Mouse (Mus musculus): ENCODE measurements around the gene Ttc29.

DNA sequence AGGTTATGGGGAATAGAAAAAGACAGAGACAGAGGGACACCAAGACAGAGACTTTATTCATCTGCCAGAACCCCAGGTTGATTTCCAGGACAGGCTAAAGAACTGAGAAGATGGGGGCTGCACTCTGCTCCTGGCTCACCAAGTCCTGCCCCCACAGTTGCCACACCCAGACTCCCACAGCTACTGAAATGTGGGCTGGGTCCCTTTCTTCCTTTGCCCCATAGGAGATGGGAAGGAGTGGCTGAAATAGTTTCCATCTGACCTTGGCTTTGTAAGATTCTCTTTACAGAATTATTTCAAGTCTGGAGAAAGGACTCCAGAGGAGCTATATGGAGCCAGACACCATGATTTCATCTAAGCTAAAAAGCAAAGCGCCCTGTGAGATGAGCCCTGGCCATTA lies 219.4 kb downstream of the Ttc29 start:
- TF ChIP-seq CTCF (IDR thresholded peaks at IDR 0.05; ENCODE audit: extremely low read depth, insufficient read depth, low read length) (no peak), POLR2A (IDR thresholded peaks at IDR 0.05; ENCODE audit: extremely low read depth, insufficient read depth, low read length) (no peak)

Data from cortical plate, adult 2 months (tissue).